Comparison of ENCODE assay signal across 13 mouse cellular contexts in the genomic region with DNA sequence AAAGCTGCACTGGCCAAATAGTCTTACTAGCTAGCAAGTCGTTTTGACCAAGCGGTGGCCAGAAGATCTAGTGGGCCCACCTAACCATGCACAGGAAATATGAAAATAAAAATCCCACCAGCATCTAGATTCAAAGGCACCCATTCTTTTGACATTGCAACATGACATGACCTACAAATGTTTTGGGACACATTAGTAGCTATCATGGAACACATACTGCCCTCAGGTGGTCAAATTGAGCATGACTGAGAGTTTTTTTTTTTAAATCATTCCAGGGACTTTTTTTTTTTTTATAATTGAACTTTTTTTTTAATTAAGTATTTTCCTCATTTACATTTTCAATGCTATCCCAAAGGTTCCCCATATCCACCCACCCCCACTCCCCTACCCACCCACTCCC. TPM values are rescaled to one million over a fixed set of nuclear protein-coding genes. Genes with fewer than 3 reads are reported as not detected.
DNase-seq lines count a peak whose midpoint lies in the region; ATAC-seq and TF ChIP-seq lines count a peak whose summit lies in the region.
"Had no signal": no experiment of that assay in that cellular context is flagged by ENCODE, and none has a peak within 500 bp of the region (broad histone marks: within the 10 kb centered on the region; RNA-seq: fewer than 3 reads in every experiment).

No protein-coding gene starts in this region.

- TF ChIP-seq POLR2A in brain, embryonic 14.5 days (IDR thresholded peaks at IDR 0.05; ENCODE audit: borderline replicate concordance, extremely low read depth, insufficient read depth, insufficient read length, poor library complexity, severe bottlenecking): no peak

- H3K9me3 ChIP-seq in hindbrain, postnatal 0 days (ENCODE audit: low read length): no peaks in the 10 kb centered on the region
- H3K9me3 ChIP-seq in hindbrain, embryonic 14.5 days (ENCODE audit: control insufficient read depth, low read length): no peaks in the 10 kb centered on the region
- no peaks in the 10 kb centered on the region for H3K9me3 ChIP-seq in midbrain, embryonic 14.5 days (ENCODE audit: control insufficient read depth, low read length)
- H3K9me3 ChIP-seq in midbrain, embryonic 11.5 days (ENCODE audit: control insufficient read depth, low read length): no peaks in the 10 kb centered on the region
- H3K9me3 ChIP-seq: neural tube, embryonic 13.5 days had no signal

- H3K9ac ChIP-seq in hindbrain, postnatal 0 days (replicated peaks; ENCODE audit: low read length): no peak overlapping the region
- no peak overlapping the region for H3K9ac ChIP-seq in hindbrain, embryonic 14.5 days
- H3K9ac ChIP-seq in midbrain, embryonic 14.5 days (replicated peaks; ENCODE audit: low read length): no peak overlapping the region
- H3K9ac ChIP-seq in midbrain, embryonic 11.5 days (ENCODE audit: low read length): no peak overlapping the region
- H3K9ac ChIP-seq: neural tube, embryonic 13.5 days had no signal

- peak; percentile 7 for DNase-seq in hindbrain, postnatal 0 days (ENCODE audit: low spot score)
- DNase-seq in hindbrain, embryonic 14.5 days (ENCODE audit: low spot score): no peak
- DNase-seq in midbrain, embryonic 14.5 days: peak; percentile 7
- no peak for DNase-seq in midbrain, embryonic 11.5 days (ENCODE audit: low spot score, missing footprints)
- DNase-seq in brain, embryonic 14.5 days (ENCODE audit: low read depth): peak; percentile 5
- DNase-seq in adrenal gland, postnatal 25 days: no peak
- DNase-seq in adrenal gland, adult 18-20 months (ENCODE audit: low spot score in 2 of 2): no peak
- DNase-seq: cerebellum, adult 11 months; thymus, adult 18-20 months had no signal

- H3K27ac ChIP-seq in hindbrain, postnatal 0 days: no peak overlapping the region
- no peak overlapping the region for H3K27ac ChIP-seq in hindbrain, embryonic 14.5 days
- H3K27ac ChIP-seq in midbrain, embryonic 14.5 days (replicated peaks; ENCODE audit: low read depth, low read length): no peak overlapping the region
- H3K27ac ChIP-seq in midbrain, embryonic 11.5 days (ENCODE audit: low read depth, low read length): no peak overlapping the region
- H3K27ac ChIP-seq: macrophage; neural tube, embryonic 13.5 days had no signal

- peak; percentile 38 for TF ChIP-seq CTCF in hindbrain, postnatal 0 days (IDR thresholded peaks at IDR 0.05; ENCODE audit: low read depth)
- no peak for TF ChIP-seq CTCF in brain, embryonic 14.5 days (IDR thresholded peaks at IDR 0.05; ENCODE audit: borderline replicate concordance, extremely low read depth, insufficient read depth, insufficient read length)

- no peak overlapping the region for H3K4me3 ChIP-seq in hindbrain, postnatal 0 days (ENCODE audit: low read length)
- no peak overlapping the region for H3K4me3 ChIP-seq in hindbrain, embryonic 14.5 days (replicated peaks; ENCODE audit: low read length)
- H3K4me3 ChIP-seq in midbrain, embryonic 14.5 days (replicated peaks; ENCODE audit: low read depth, low read length): no peak overlapping the region
- H3K4me3 ChIP-seq in midbrain, embryonic 11.5 days (ENCODE audit: low read depth, low read length): no peak overlapping the region
- H3K4me3 ChIP-seq: neural tube, embryonic 13.5 days had no signal

- H3K27me3 ChIP-seq in hindbrain, postnatal 0 days (ENCODE audit: insufficient read depth, low read length): no peaks in the 10 kb centered on the region
- no peaks in the 10 kb centered on the region for H3K27me3 ChIP-seq in hindbrain, embryonic 14.5 days (ENCODE audit: control insufficient read depth, insufficient read depth, low read length)
- H3K27me3 ChIP-seq in midbrain, embryonic 14.5 days (ENCODE audit: control insufficient read depth, insufficient read depth, low read length): no peaks in the 10 kb centered on the region
- H3K27me3 ChIP-seq in midbrain, embryonic 11.5 days (ENCODE audit: control insufficient read depth, insufficient read depth, low read length): no peaks in the 10 kb centered on the region
- H3K27me3 ChIP-seq: neural tube, embryonic 13.5 days had no signal

- ATAC-seq in hindbrain, postnatal 0 days: no peak
- no peak for ATAC-seq in hindbrain, embryonic 14.5 days (ENCODE audit: low FRiP score)
- no peak for ATAC-seq in midbrain, embryonic 14.5 days (ENCODE audit: low FRiP score, low TSS enrichment)
- ATAC-seq in midbrain, embryonic 11.5 days (ENCODE audit: low FRiP score): no peak
- ATAC-seq in activated CD4-positive, CD25-positive, alpha-beta regulatory T cell, adult 4 months: no peak
- ATAC-seq: hindbrain, embryonic 16.5 days had no signal

- 68% methylated on average over 2 of the region's 2 CpGs for WGBS in hindbrain, postnatal 0 days
- 70% methylated on average over 2 of the region's 2 CpGs for WGBS in hindbrain, embryonic 14.5 days
- 66% methylated on average over 2 of the region's 2 CpGs for WGBS in midbrain, embryonic 14.5 days
- WGBS in midbrain, embryonic 11.5 days: 69% methylated on average over 2 of the region's 2 CpGs

- no peak overlapping the region for H3K4me2 ChIP-seq in hindbrain, postnatal 0 days (ENCODE audit: low read depth, low read length)
- no peak overlapping the region for H3K4me2 ChIP-seq in hindbrain, embryonic 14.5 days (replicated peaks)
- no peak overlapping the region for H3K4me2 ChIP-seq in midbrain, embryonic 14.5 days (ENCODE audit: low read length)
- H3K4me2 ChIP-seq in midbrain, embryonic 11.5 days: no peak overlapping the region
- H3K4me2 ChIP-seq: neural tube, embryonic 13.5 days had no signal

- H3K4me1 ChIP-seq in hindbrain, postnatal 0 days (ENCODE audit: insufficient read depth, low read length): no peaks in the 10 kb centered on the region
- no peaks in the 10 kb centered on the region for H3K4me1 ChIP-seq in hindbrain, embryonic 14.5 days (replicated peaks; ENCODE audit: control insufficient read depth, insufficient read depth, low read length)
- no peaks in the 10 kb centered on the region for H3K4me1 ChIP-seq in midbrain, embryonic 14.5 days (ENCODE audit: control insufficient read depth, insufficient read depth, low read length)
- H3K4me1 ChIP-seq in midbrain, embryonic 11.5 days (ENCODE audit: control insufficient read depth, insufficient read depth, low read length): no peaks in the 10 kb centered on the region
- H3K4me1 ChIP-seq: neural tube, embryonic 13.5 days had no signal

- no peaks in the 10 kb centered on the region for H3K36me3 ChIP-seq in hindbrain, postnatal 0 days (ENCODE audit: insufficient read depth, low read length)
- no peaks in the 10 kb centered on the region for H3K36me3 ChIP-seq in hindbrain, embryonic 14.5 days (replicated peaks; ENCODE audit: control insufficient read depth, insufficient read depth)
- no peaks in the 10 kb centered on the region for H3K36me3 ChIP-seq in midbrain, embryonic 14.5 days (ENCODE audit: control insufficient read depth, insufficient read depth, low read length)
- no peaks in the 10 kb centered on the region for H3K36me3 ChIP-seq in midbrain, embryonic 11.5 days (ENCODE audit: control insufficient read depth, insufficient read depth, low read length)
- H3K36me3 ChIP-seq: neural tube, embryonic 13.5 days had no signal

RNA-seq across cellular contexts. Expression of a gene that starts 47.4 kb away (rescaled TPM):
- total RNA-seq in hindbrain, postnatal 0 days (2014; rRNA removed): 56.2 and 61.0 TPM in 2 replicates
- 64.6 and 68.4 TPM in 2 replicates for polyA plus RNA-seq in hindbrain, postnatal 0 days (2015; fragmentation: Nextera tagmentation; extraction: Ambion mirVana)
- polyA plus RNA-seq in hindbrain, embryonic 14.5 days (2014; fragmentation: Nextera tagmentation; extraction: Ambion mirVana): 114 and 134 TPM in 2 replicates
- 89.3 and 157 TPM in 2 replicates for polyA plus RNA-seq in midbrain, embryonic 14.5 days (2014; fragmentation: Nextera tagmentation; extraction: Ambion mirVana)
- polyA plus RNA-seq in midbrain, embryonic 11.5 days (2014; fragmentation: Nextera tagmentation; extraction: Ambion mirVana): 366 and 369 TPM in 2 replicates
- polyA plus RNA-seq in brain, embryonic 14.5 days (2012; rRNA removed): 55.8 and 63.9 TPM in 2 replicates
- 10 to 100 TPM; 37.2 to 38.4 TPM for polyA plus RNA-seq in activated CD4-positive, CD25-positive, alpha-beta regulatory T cell, adult 4 months (2017; shearing (Covaris generic))
- total RNA-seq in adrenal gland, postnatal 25 days (2021): 95.1 and 102 TPM in 2 replicates
- total RNA-seq in adrenal gland, adult 18-20 months (2021): 100 to 1,000 TPM; 109 to 115 TPM

RNA-seq across cellular contexts. Expression of a gene that starts 47.6 kb away (rescaled TPM):
- total RNA-seq in hindbrain, postnatal 0 days (2014; rRNA removed): 5.9 and 6.1 TPM in 2 replicates
- polyA plus RNA-seq in hindbrain, postnatal 0 days (2015; fragmentation: Nextera tagmentation; extraction: Ambion mirVana): 17.2 and 17.9 TPM in 2 replicates
- 15.6 and 16.8 TPM in 2 replicates for polyA plus RNA-seq in hindbrain, embryonic 14.5 days (2014; fragmentation: Nextera tagmentation; extraction: Ambion mirVana)
- 17.0 and 18.4 TPM in 2 replicates for polyA plus RNA-seq in midbrain, embryonic 14.5 days (2014; fragmentation: Nextera tagmentation; extraction: Ambion mirVana)
- polyA plus RNA-seq in midbrain, embryonic 11.5 days (2014; fragmentation: Nextera tagmentation; extraction: Ambion mirVana): 15.7 and 17.8 TPM in 2 replicates
- 14.0 and 14.8 TPM in 2 replicates for polyA plus RNA-seq in brain, embryonic 14.5 days (2012; rRNA removed)
- 10 to 100 TPM in 1 of 2 experiments, 1 to 10 TPM in 1; 7.8 to 10.8 TPM for polyA plus RNA-seq in activated CD4-positive, CD25-positive, alpha-beta regulatory T cell, adult 4 months (2017; shearing (Covaris generic))
- 18.8 and 20.2 TPM in 2 replicates for total RNA-seq in adrenal gland, postnatal 25 days (2021)
- 10 to 100 TPM; 14.9 to 18.0 TPM for total RNA-seq in adrenal gland, adult 18-20 months (2021)

Comparison
In these comparisons a context has a peak if more than half of its experiments do, and no peak if none do; other contexts are left out.
1. DNase-seq: peak in hindbrain, postnatal 0 days (single experiment), midbrain, embryonic 14.5 days (single experiment) and brain, embryonic 14.5 days (single experiment); none in hindbrain, embryonic 14.5 days (single experiment), midbrain, embryonic 11.5 days (single experiment), adrenal gland, postnatal 25 days (single experiment) and adrenal gland, adult 18-20 months (0 of 2).